Mouse (Mus musculus): ENCODE data around the gene Sept11. TPM values are rescaled to one million over a fixed set of nuclear protein-coding genes. Genes with fewer than 3 reads are reported as not detected.

Sept11 gene
- polyA plus RNA-seq, 1 experiment from 2014 or later = 261 TPM

DNA sequence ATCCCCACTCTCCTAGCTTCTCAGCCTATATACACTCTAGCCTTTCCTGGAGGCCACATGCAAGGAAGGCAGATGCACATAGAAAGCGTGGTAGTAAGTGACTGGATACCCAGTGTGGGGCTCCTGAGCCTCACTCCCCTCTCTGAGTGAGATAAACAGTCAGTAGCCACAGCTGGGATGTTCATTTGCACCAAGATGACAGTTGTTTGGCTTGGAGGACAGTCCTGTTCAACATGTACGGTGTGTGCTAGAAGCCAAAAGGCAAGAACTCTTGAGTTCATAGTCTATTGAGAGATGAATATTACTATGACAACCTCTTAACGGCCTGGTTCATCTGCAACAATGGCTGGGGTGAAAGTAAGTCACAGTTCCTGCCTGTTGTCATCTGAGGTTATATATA lies 2.0 kb upstream of the Sept11 start:
- 79% methylated on average over 3 of the region's 3 CpGs for WGBS
- Histone ChIP-seq H3K36me3 (replicated peaks; ENCODE audit: control insufficient read depth, insufficient read depth, low read depth, low read length) (no peaks in the 10 kb centered on the region), H3K4me1 (ENCODE audit: control insufficient read depth, insufficient read depth, low read length) (no peaks in the 10 kb centered on the region; the same call in 1 of the 2 replicates), H3K4me2 (ENCODE audit: low read depth, low read length) (no peak overlapping the region), H3K9me3 (replicated peaks; ENCODE audit: control insufficient read depth, low read length) (no peaks in the 10 kb centered on the region), H3K9ac (replicated peaks; ENCODE audit: low read length) (no peak overlapping the region), H3K4me3 (ENCODE audit: low read depth, low read length) (no peak overlapping the region), H3K27ac (replicated peaks; ENCODE audit: low read depth, low read length) (no peak overlapping the region), H3K27me3 (ENCODE audit: control insufficient read depth, insufficient read depth, low read length) (no peaks in the 10 kb centered on the region)
- ATAC-seq (replicated peaks; ENCODE audit: insufficient number of reproducible peaks, low FRiP score, low TSS enrichment, low read depth) = no peak
- no peak for DNase-seq (ENCODE audit: low spot score)

DNA sequence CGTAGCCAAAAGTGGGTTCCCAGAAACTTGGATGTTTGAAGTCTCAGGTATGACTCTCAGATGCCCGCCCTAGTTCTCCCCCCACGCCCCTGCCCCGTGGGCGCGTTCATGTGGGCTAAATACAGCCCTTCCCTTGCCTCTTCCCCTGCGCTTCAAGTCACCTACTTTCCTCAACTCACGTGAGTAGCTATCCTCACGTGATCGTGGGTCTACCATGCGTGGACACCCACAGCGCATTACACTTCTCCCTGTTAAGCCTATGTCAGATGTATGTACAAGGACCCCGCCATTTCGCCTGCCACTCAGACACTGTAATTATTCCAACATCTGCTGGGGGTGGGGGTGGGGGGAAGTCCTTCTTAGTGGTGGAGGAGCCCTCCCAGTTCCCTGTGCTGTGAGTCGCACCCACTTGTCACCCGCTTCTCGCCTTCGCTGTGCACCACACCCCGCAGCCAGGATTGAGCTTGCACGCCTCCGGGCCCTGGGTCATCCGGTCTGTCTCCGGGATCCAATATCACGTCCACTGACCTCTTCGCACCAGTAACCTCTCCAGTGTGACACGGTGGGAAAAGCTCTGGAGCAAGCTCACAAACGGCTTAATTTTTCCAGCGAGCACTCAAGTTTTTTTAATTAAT lies 973 bp upstream of the Sept11 start:
- ATAC-seq (replicated peaks; ENCODE audit: insufficient number of reproducible peaks, low FRiP score, low TSS enrichment, low read depth) = peak; percentile 11
- H3K27ac ChIP-seq (replicated peaks; ENCODE audit: low read depth, low read length) = no peak overlapping the region
- peak; percentile 41 for DNase-seq (ENCODE audit: low spot score)
- no peaks in the 10 kb centered on the region; the same call in 1 of the 2 replicates for H3K4me1 ChIP-seq (ENCODE audit: control insufficient read depth, insufficient read depth, low read length)
- no peaks in the 10 kb centered on the region for H3K36me3 ChIP-seq (replicated peaks; ENCODE audit: control insufficient read depth, insufficient read depth, low read depth, low read length)
- WGBS = 5% methylated on average over 28 of the region's 28 CpGs
- H3K4me3 ChIP-seq (ENCODE audit: low read depth, low read length) = peak overlapping the region; percentile 76
- H3K9me3 ChIP-seq (replicated peaks; ENCODE audit: control insufficient read depth, low read length) = no peaks in the 10 kb centered on the region
- no peaks in the 10 kb centered on the region for H3K27me3 ChIP-seq (ENCODE audit: control insufficient read depth, insufficient read depth, low read length)
- peak overlapping the region; percentile 96 for H3K9ac ChIP-seq (replicated peaks; ENCODE audit: low read length)
- peak overlapping the region; percentile 92 for H3K4me2 ChIP-seq (ENCODE audit: low read depth, low read length)

DNA sequence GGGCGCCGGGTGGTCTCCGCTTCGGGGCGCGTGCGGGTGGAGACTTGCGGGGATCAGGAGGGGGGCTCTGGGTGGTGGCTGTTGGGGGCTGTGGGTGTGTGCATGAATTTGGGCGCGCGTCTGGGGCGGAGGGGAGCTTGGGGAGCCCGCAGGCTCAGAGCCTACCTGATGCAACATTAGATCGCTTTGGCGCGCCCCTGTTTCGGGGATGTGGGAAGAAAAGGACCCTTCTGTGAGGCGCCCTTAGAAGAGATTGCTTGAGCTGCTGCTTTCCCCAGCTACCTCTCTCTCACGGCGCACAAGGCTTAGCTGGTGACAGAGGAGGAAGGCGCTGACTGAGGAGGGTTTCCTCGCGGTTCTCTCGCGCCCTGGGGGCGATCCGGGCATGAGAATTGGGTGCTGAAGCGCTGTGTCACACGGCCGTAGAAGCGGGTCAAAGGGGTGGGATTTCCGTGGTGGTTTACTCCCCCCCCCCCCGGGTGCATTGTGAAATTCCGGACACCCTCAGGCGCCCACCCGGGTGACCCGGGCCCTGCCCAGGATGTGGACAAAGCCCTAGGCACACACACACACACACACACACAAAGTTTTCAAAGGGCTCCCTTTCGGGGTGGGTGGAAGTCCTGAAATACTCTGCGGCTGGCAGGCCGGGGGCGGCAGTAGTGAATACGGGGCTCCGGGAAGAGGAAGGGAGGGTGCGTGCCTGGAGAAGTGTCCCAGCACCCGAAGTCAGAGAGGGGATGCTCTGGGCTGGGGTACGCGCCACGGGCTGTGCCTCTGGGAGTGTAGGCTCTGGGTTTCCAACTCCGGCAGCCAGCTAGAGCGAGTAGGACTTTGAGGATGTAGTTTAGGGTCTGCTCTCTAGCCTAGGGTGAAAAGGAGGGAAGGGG lies 646 bp downstream of the Sept11 start:
- DNase-seq (ENCODE audit: low spot score) (peak; percentile 62), ATAC-seq (replicated peaks; ENCODE audit: insufficient number of reproducible peaks, low FRiP score, low TSS enrichment, low read depth) (peak; percentile 35)
- H3K27ac ChIP-seq (replicated peaks; ENCODE audit: low read depth, low read length) = peak overlapping the region; percentile 89
- no peaks in the 10 kb centered on the region for H3K9me3 ChIP-seq (replicated peaks; ENCODE audit: control insufficient read depth, low read length)
- H3K27me3 ChIP-seq (ENCODE audit: control insufficient read depth, insufficient read depth, low read length) = no peaks in the 10 kb centered on the region
- H3K36me3 ChIP-seq (replicated peaks; ENCODE audit: control insufficient read depth, insufficient read depth, low read depth, low read length) = no peaks in the 10 kb centered on the region
- H3K4me2 ChIP-seq (ENCODE audit: low read depth, low read length) = peak overlapping the region; percentile 92
- under 1% methylated on average over 50 of the region's 50 CpGs for WGBS
- peak overlapping the region; percentile 76 for H3K4me3 ChIP-seq (ENCODE audit: low read depth, low read length)
- peaks cover 2% of the 10 kb centered on the region; the same call in 1 of the 2 replicates for H3K4me1 ChIP-seq (ENCODE audit: control insufficient read depth, insufficient read depth, low read length)
- peak overlapping the region; percentile 96 for H3K9ac ChIP-seq (replicated peaks; ENCODE audit: low read length)

DNA sequence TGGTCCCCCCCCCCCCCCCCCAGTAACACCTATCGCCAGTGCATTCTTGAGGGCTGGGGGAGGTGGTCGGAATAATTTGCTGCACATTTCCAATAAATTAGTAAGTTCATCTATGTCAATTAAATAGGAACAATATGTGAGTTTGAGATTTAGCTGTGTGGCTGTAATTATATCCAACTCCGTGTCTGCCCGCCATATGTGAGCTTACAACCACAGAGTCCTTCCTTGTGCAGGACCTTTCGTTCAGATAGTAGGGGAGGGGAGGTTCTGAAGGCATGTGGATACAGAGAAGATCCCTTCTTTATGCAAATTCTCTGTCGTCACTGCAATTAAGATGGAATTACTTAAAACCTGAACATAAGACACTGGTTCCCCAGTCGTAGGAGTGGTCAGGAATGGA lies 2.1 kb downstream of the Sept11 start:
- H3K9me3 ChIP-seq (replicated peaks; ENCODE audit: control insufficient read depth, low read length) = no peaks in the 10 kb centered on the region
- no peaks in the 10 kb centered on the region for H3K36me3 ChIP-seq (replicated peaks; ENCODE audit: control insufficient read depth, insufficient read depth, low read depth, low read length)
- WGBS = 27% methylated on average over 7 of the region's 7 CpGs
- DNase-seq (ENCODE audit: low spot score) = peak; percentile 74
- peak overlapping the region; percentile 92 for H3K4me2 ChIP-seq (ENCODE audit: low read depth, low read length)
- peak overlapping the region; percentile 76 for H3K4me3 ChIP-seq (ENCODE audit: low read depth, low read length)
- H3K27ac ChIP-seq (replicated peaks; ENCODE audit: low read depth, low read length) = no peak overlapping the region
- peaks cover 2% of the 10 kb centered on the region for H3K4me1 ChIP-seq (ENCODE audit: control insufficient read depth, insufficient read depth, low read length)
- H3K27me3 ChIP-seq (ENCODE audit: control insufficient read depth, insufficient read depth, low read length) = no peaks in the 10 kb centered on the region
- H3K9ac ChIP-seq (replicated peaks; ENCODE audit: low read length) = peak overlapping the region; percentile 96; the same call in 1 of the 2 replicates
- ATAC-seq (replicated peaks; ENCODE audit: insufficient number of reproducible peaks, low FRiP score, low TSS enrichment, low read depth) = no peak

DNA sequence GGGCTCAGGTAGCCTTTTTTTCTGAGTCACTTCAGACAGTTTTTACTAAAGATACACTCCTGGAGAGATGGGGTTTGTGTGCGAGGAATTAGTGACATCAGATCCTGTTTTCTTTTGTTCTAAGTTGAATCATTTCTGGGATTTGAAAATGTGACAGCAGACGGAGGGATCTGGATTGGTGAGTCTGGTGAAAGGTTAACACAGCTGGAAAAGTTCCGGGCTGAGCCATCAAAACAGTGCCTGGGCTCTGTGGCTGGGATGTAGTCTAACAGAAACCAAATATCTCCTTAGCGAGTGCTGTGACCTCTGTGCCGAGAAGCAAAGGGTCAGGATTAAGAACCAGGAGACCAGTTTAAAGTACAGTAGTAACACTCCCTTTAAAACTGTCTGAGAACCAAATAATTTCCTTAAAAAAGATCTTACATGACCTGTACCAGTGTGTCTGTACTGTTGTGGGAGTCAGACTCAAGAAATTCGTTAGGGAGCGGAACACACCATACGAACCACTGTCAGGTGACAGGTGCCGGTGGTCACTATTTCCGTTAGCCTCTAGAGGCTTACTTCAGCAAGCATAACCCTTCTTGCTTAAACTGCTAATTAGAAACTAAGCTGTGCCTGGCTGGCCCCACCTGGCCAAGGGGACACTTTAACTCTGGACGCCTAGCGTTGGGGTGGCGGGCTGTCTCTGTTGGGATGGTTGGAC lies 4.1 kb downstream of the Sept11 start:
- ATAC-seq (replicated peaks; ENCODE audit: insufficient number of reproducible peaks, low FRiP score, low TSS enrichment, low read depth) (no peak), DNase-seq (ENCODE audit: low spot score) (no peak)
- Histone ChIP-seq H3K36me3 (replicated peaks; ENCODE audit: control insufficient read depth, insufficient read depth, low read depth, low read length) (no peaks in the 10 kb centered on the region), H3K27me3 (ENCODE audit: control insufficient read depth, insufficient read depth, low read length) (no peaks in the 10 kb centered on the region), H3K27ac (replicated peaks; ENCODE audit: low read depth, low read length) (no peak overlapping the region), H3K4me3 (ENCODE audit: low read depth, low read length) (no peak overlapping the region), H3K4me2 (ENCODE audit: low read depth, low read length) (no peak overlapping the region), H3K9ac (replicated peaks; ENCODE audit: low read length) (no peak overlapping the region), H3K9me3 (replicated peaks; ENCODE audit: control insufficient read depth, low read length) (no peaks in the 10 kb centered on the region), H3K4me1 (ENCODE audit: control insufficient read depth, insufficient read depth, low read length) (peaks cover 5% of the 10 kb centered on the region)
- 59% methylated on average over 13 of the region's 13 CpGs for WGBS

DNA sequence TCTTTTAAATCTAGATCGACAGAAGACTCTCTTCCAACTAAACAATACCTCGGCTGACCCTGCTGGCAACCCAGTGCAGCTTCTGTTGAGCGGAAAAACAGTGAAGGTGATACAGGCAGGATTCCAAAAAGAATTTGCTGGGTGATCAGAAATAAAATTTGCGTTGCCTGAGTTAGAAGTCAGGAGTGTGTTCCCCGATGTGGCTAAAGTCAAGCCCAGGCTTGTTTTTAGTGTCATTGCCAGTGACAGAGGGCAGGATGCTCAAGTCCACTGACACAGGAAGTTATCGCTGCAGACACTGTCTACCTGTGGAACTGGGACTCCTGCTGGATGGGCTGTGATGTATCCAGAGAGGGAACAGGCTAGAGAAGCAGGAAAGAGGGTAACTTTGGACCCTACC lies 5.0 kb downstream of the Sept11 start:
- peaks cover 5% of the 10 kb centered on the region for H3K4me1 ChIP-seq (ENCODE audit: control insufficient read depth, insufficient read depth, low read length)
- WGBS = 75% methylated on average over 6 of the region's 6 CpGs
- ATAC-seq (replicated peaks; ENCODE audit: insufficient number of reproducible peaks, low FRiP score, low TSS enrichment, low read depth) (no peak), DNase-seq (ENCODE audit: low spot score) (no peak)
- no peak overlapping the region for H3K4me3 ChIP-seq (ENCODE audit: low read depth, low read length)
- no peaks in the 10 kb centered on the region for H3K36me3 ChIP-seq (replicated peaks; ENCODE audit: control insufficient read depth, insufficient read depth, low read depth, low read length)
- no peaks in the 10 kb centered on the region for H3K9me3 ChIP-seq (replicated peaks; ENCODE audit: control insufficient read depth, low read length)
- no peak overlapping the region for H3K27ac ChIP-seq (replicated peaks; ENCODE audit: low read depth, low read length)
- H3K4me2 ChIP-seq (ENCODE audit: low read depth, low read length) = no peak overlapping the region
- H3K9ac ChIP-seq (replicated peaks; ENCODE audit: low read length) = no peak overlapping the region
- no peaks in the 10 kb centered on the region for H3K27me3 ChIP-seq (ENCODE audit: control insufficient read depth, insufficient read depth, low read length)

DNA sequence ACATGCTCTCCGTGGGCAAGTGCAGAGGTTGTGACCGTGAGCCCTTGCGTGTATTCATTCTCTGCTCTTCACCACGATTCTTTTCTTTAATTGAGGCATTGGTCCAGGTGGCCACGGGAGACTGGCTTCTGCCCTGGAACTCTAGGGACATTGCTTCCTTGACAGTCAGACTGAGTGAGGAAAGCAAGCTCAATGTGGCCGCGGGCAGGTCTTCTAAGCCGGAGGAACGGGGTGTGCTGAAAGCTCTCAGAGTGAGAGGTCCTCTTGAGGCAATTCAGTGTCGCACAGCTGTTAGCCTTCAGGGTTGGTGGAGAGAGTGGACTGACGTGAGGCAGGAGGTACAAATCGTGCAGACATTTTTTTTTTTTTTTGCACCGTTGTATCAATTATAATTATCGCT lies 5.6 kb downstream of the Sept11 start:
- WGBS = 68% methylated on average over 14 of the region's 14 CpGs

More for the DNA sequence above, 5.6 kb downstream of the Sept11 start:
- Histone ChIP-seq H3K9me3 (replicated peaks; ENCODE audit: control insufficient read depth, low read length) (no peaks in the 10 kb centered on the region), H3K9ac (replicated peaks; ENCODE audit: low read length) (no peak overlapping the region), H3K27me3 (ENCODE audit: control insufficient read depth, insufficient read depth, low read length) (no peaks in the 10 kb centered on the region), H3K4me3 (ENCODE audit: low read depth, low read length) (no peak overlapping the region), H3K36me3 (replicated peaks; ENCODE audit: control insufficient read depth, insufficient read depth, low read depth, low read length) (no peaks in the 10 kb centered on the region), H3K4me1 (ENCODE audit: control insufficient read depth, insufficient read depth, low read length) (peaks cover 5% of the 10 kb centered on the region), H3K4me2 (ENCODE audit: low read depth, low read length) (no peak overlapping the region), H3K27ac (replicated peaks; ENCODE audit: low read depth, low read length) (no peak overlapping the region)
- no peak for DNase-seq (ENCODE audit: low spot score)
- no peak for ATAC-seq (replicated peaks; ENCODE audit: insufficient number of reproducible peaks, low FRiP score, low TSS enrichment, low read depth)

Measured in embryonic facial prominence, embryonic 11.5 days (tissue).